ENCODE assay signal across 8 mouse cellular contexts in the genomic region with DNA sequence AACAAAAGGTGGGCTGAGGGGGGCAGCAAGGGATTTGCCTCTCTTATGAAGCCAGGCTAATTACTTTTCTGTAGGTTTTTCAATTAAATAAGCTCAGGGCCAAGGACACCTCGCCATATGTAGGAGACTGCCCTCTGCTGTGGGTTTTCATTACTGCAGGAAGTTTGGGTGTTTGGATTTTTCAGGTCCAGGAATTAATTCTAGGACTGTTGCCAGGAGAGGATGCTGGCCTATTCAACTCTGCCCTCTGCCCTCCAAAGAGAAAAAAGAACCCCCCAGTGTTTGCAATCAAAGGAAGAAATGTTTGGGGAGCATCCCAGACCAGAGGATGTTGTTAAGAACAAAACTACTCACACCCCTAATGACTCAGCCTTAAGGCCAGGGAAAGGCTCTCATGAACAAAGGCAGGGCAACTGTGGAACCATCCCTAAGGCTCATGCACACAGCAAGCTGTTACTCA. TPM values are rescaled to one million over a fixed set of nuclear protein-coding genes. Genes with fewer than 3 reads are reported as not detected.
DNase-seq lines count a peak whose midpoint lies in the region; ATAC-seq lines count a peak whose summit lies in the region.

No protein-coding gene starts in this region.

- no peaks in the 10 kb centered on the region for H3K9me3 ChIP-seq in embryonic facial prominence, embryonic 14.5 days (ENCODE audit: control insufficient read depth, low read length)

- no peak overlapping the region for H3K9ac ChIP-seq in embryonic facial prominence, embryonic 14.5 days (ENCODE audit: low read depth, low read length)

- H3K36me3 ChIP-seq in embryonic facial prominence, embryonic 14.5 days (ENCODE audit: control insufficient read depth, insufficient read depth, low read length), result no peaks in the 10 kb centered on the region

- intact Hi-C loops in heart, postnatal 25 days (cut with DNase I), result loop anchor here (2.0 to 5.0 kb wide), 4 partner anchors 42 to 243 kb away; partner anchors contain the start of gene Prickle2

- H3K27me3 ChIP-seq in embryonic facial prominence, embryonic 14.5 days (replicated peaks; ENCODE audit: control insufficient read depth, insufficient read depth, low read length), result no peaks in the 10 kb centered on the region

- peaks cover 9% of the 10 kb centered on the region; the same call in 1 of the 2 replicates for H3K4me1 ChIP-seq in embryonic facial prominence, embryonic 14.5 days (ENCODE audit: control insufficient read depth, insufficient read depth, low read length)

- no peak overlapping the region for H3K27ac ChIP-seq in embryonic facial prominence, embryonic 14.5 days (replicated peaks; ENCODE audit: low read depth, low read length)

- no peak overlapping the region for H3K4me3 ChIP-seq in embryonic facial prominence, embryonic 14.5 days (ENCODE audit: low read depth, low read length)

- H3K4me2 ChIP-seq in embryonic facial prominence, embryonic 14.5 days (ENCODE audit: low read depth, low read length), result no peak overlapping the region

- 4% methylated on average over 1 of the region's 1 CpGs for WGBS in embryonic facial prominence, embryonic 14.5 days

- DNase-seq in ES-CJ7 (ENCODE audit: low read depth, low spot score), result peak; percentile 51
- DNase-seq in adrenal gland, postnatal 25 days, result peak; percentile 50
- DNase-seq in embryonic facial prominence, embryonic 14.5 days (ENCODE audit: low spot score), result peak; percentile 57
- peak; percentile 36 for DNase-seq in heart, postnatal 25 days (ENCODE audit: low spot score)
- peak; percentile 79 for DNase-seq in layer of hippocampus, adult 9-10 months (ENCODE audit: low spot score)
- DNase-seq in lung, postnatal 25 days (ENCODE audit: low spot score), result peak; percentile 82
- peak; percentile 79 to 83 for DNase-seq in right cerebral cortex, postnatal 10 days (ENCODE audit: low spot score in 2 of 2)
- DNase-seq in natural killer cell, adult 2 months (ENCODE audit: low spot score in 2 of 2), result no peak

- ATAC-seq in embryonic facial prominence, embryonic 14.5 days (ENCODE audit: low read depth), result 0 out of 2 replicates have a peak, but pooled peaks have one; percentile 18

RNA-seq across cellular contexts. Expression of gene Prickle2, which starts 40.4 kb away (rescaled TPM):
- total RNA-seq in adrenal gland, postnatal 25 days (2021), result 8.3 and 9.5 TPM in 2 replicates
- 6.9 and 7.0 TPM in 2 replicates for polyA plus RNA-seq in embryonic facial prominence, embryonic 14.5 days (2014; fragmentation: Nextera tagmentation; extraction: Ambion mirVana)
- 1 to 10 TPM; 6.0 to 6.1 TPM for total RNA-seq in heart, postnatal 25 days (2021)

Comparison
In these comparisons a context has a peak if more than half of its experiments do, and no peak if none do; other contexts are left out.
1. DNase-seq: peak in ES-CJ7 (single experiment), adrenal gland, postnatal 25 days (single experiment), embryonic facial prominence, embryonic 14.5 days (single experiment), heart, postnatal 25 days (single experiment), layer of hippocampus, adult 9-10 months (single experiment), lung, postnatal 25 days (single experiment) and right cerebral cortex, postnatal 10 days (2 of 2); none in natural killer cell, adult 2 months (0 of 2).